7 mouse cellular contexts compared by ENCODE assay signal in genomic region chr16:45810155-45810554, GRCm38 (mm10).
DNase-seq lines count a peak whose midpoint lies in the region; ATAC-seq and TF ChIP-seq lines count a peak whose summit lies in the region.

No protein-coding gene starts in this region.

- TF ChIP-seq CTCF in cerebellum, adult 2 months (IDR thresholded peaks at IDR 0.05; ENCODE audit: borderline replicate concordance, insufficient read depth, low read depth, low read length): no peak

- no peaks in the 10 kb centered on the region for H3K9me3 ChIP-seq in intestine, embryonic 15.5 days
- H3K9me3 ChIP-seq in forebrain, embryonic 11.5 days (ENCODE audit: control insufficient read depth, low read length): no peaks in the 10 kb centered on the region

- TF ChIP-seq POLR2A in cerebellum, adult 2 months (IDR thresholded peaks at IDR 0.05; ENCODE audit: borderline replicate concordance, insufficient read depth, low read length): no peak

- peaks cover 15% of the 10 kb centered on the region for H3K4me1 ChIP-seq in intestine, embryonic 15.5 days (replicated peaks)
- no peaks in the 10 kb centered on the region for H3K4me1 ChIP-seq in cerebellum, adult 2 months (ENCODE audit: control insufficient read depth, insufficient read depth, low read length)
- H3K4me1 ChIP-seq in forebrain, embryonic 11.5 days (replicated peaks; ENCODE audit: control insufficient read depth, insufficient read depth, low read length): no peaks in the 10 kb centered on the region

- WGBS in intestine, embryonic 15.5 days: 26% methylated on average over 2 of the region's 2 CpGs
- WGBS in cerebellum, adult 2 months: 80% methylated on average over 2 of the region's 2 CpGs
- WGBS in forebrain, embryonic 11.5 days: 68% methylated on average over 2 of the region's 2 CpGs

- H3K9ac ChIP-seq in intestine, embryonic 15.5 days: no peak overlapping the region
- no peak overlapping the region for H3K9ac ChIP-seq in forebrain, embryonic 11.5 days (ENCODE audit: low read length)

- ATAC-seq in intestine, embryonic 15.5 days: peak; percentile 97
- no peak for ATAC-seq in cerebellum, adult (ENCODE audit: insufficient number of reproducible peaks, low FRiP score, low TSS enrichment)
- ATAC-seq in forebrain, embryonic 11.5 days (replicated peaks; ENCODE audit: low FRiP score): no peak

- H3K27ac ChIP-seq in intestine, embryonic 15.5 days: peak overlapping the region; percentile 62; the same call in 1 of the 2 replicates
- H3K27ac ChIP-seq in cerebellum, adult 2 months (ENCODE audit: insufficient read depth, low read length): no peak overlapping the region
- no peak overlapping the region for H3K27ac ChIP-seq in forebrain, embryonic 11.5 days (ENCODE audit: low read depth, low read length)

- H3K4me2 ChIP-seq in intestine, embryonic 15.5 days (replicated peaks): no peak overlapping the region
- no peak overlapping the region for H3K4me2 ChIP-seq in forebrain, embryonic 11.5 days (ENCODE audit: low read depth, low read length, severe bottlenecking)

- H3K36me3 ChIP-seq in intestine, embryonic 15.5 days: peaks cover 8% of the 10 kb centered on the region; the same call in 1 of the 2 replicates
- H3K36me3 ChIP-seq in forebrain, embryonic 11.5 days (ENCODE audit: control insufficient read depth, insufficient read depth, low read length): no peaks in the 10 kb centered on the region

- H3K27me3 ChIP-seq in intestine, embryonic 15.5 days (replicated peaks): no peaks in the 10 kb centered on the region
- H3K27me3 ChIP-seq in cerebellum, adult 2 months (ENCODE audit: control insufficient read depth, insufficient read depth, low read length): no peaks in the 10 kb centered on the region
- H3K27me3 ChIP-seq in forebrain, embryonic 11.5 days (ENCODE audit: control insufficient read depth, insufficient read depth, low read length): no peaks in the 10 kb centered on the region

- DNase-seq in NIH3T3 (ENCODE audit: low read depth): peak; percentile 28
- peak; percentile 62 to 76 for DNase-seq in adrenal gland, postnatal 36 days
- peak; percentile 48 for DNase-seq in lung, postnatal 14 days
- DNase-seq in cerebellum, adult 2 months: no peak
- DNase-seq in forebrain, embryonic 11.5 days (ENCODE audit: low spot score): no peak

- H3K4me3 ChIP-seq in intestine, embryonic 15.5 days (replicated peaks): no peak overlapping the region
- no peak overlapping the region for H3K4me3 ChIP-seq in cerebellum, adult 2 months (replicated peaks; ENCODE audit: insufficient read depth, low read depth, low read length)
- H3K4me3 ChIP-seq in forebrain, embryonic 11.5 days (ENCODE audit: low read depth, low read length): no peak overlapping the region

Comparison
In these comparisons a context has a peak if more than half of its experiments do, and no peak if none do; other contexts are left out.
1. DNase-seq: peak in NIH3T3 (single experiment), adrenal gland, postnatal 36 days (2 of 2) and lung, postnatal 14 days (single experiment); none in cerebellum, adult 2 months (0 of 2) and forebrain, embryonic 11.5 days (single experiment).